Comparison of ENCODE assay signal across 23 mouse cellular contexts in genomic region chr12:38982423-38982822, GRCm38 (mm10).
"Had no signal": no experiment of that assay in that cellular context is flagged by ENCODE, and none has a peak within 500 bp of the region (broad histone marks: within the 10 kb centered on the region; RNA-seq: fewer than 3 reads in every experiment).

No protein-coding gene starts in this region.

- H3K4me2 ChIP-seq: kidney, embryonic 15.5 days; limb, embryonic 13.5 days; liver, embryonic 12.5 days; liver, embryonic 15.5 days; lung, embryonic 15.5 days; midbrain, embryonic 11.5 days; midbrain, embryonic 15.5 days; neural tube, embryonic 13.5 days; stomach, embryonic 15.5 days had no signal

- H3K36me3 ChIP-seq: kidney, embryonic 15.5 days; limb, embryonic 10.5 days; limb, embryonic 13.5 days; liver, embryonic 12.5 days; liver, embryonic 15.5 days; lung, embryonic 15.5 days; midbrain, embryonic 15.5 days; neural tube, embryonic 13.5 days; stomach, embryonic 15.5 days had no signal

- H3K4me3 ChIP-seq: kidney, embryonic 15.5 days; limb, embryonic 10.5 days; limb, embryonic 13.5 days; liver, embryonic 12.5 days; liver, embryonic 15.5 days; lung, embryonic 15.5 days; midbrain, embryonic 15.5 days; myocyte; neural tube, embryonic 13.5 days; stomach, embryonic 15.5 days had no signal

- H3K9me3 ChIP-seq: kidney, embryonic 15.5 days; limb, embryonic 10.5 days; limb, embryonic 13.5 days; liver, embryonic 12.5 days; liver, embryonic 15.5 days; lung, embryonic 15.5 days; midbrain, embryonic 15.5 days; neural tube, embryonic 13.5 days; stomach, embryonic 15.5 days had no signal

- H3K9ac ChIP-seq: kidney, embryonic 15.5 days; limb, embryonic 13.5 days; liver, embryonic 12.5 days; liver, embryonic 15.5 days; lung, embryonic 15.5 days; midbrain, embryonic 15.5 days; neural tube, embryonic 13.5 days; stomach, embryonic 15.5 days had no signal

- DNase-seq: kidney, adult 11 months; kidney, adult 8-10 months; kidney, postnatal 10 days; kidney, postnatal 36 days; liver; lung, adult 18-20 months; lung, postnatal 10 days; lung, postnatal 36 days; right cerebral cortex, postnatal 25 days; spleen, adult 18-20 months; thymus, adult 18-20 months; thymus, postnatal 4 days had no signal

- H3K27ac ChIP-seq: kidney, embryonic 15.5 days; limb, embryonic 10.5 days; limb, embryonic 13.5 days; liver, embryonic 12.5 days; liver, embryonic 15.5 days; lung, embryonic 15.5 days; midbrain, embryonic 15.5 days; neural tube, embryonic 13.5 days; stomach, embryonic 15.5 days had no signal

- H3K27me3 ChIP-seq: kidney, embryonic 15.5 days; limb, embryonic 13.5 days; liver, embryonic 12.5 days; liver, embryonic 15.5 days; lung, embryonic 15.5 days; midbrain, embryonic 15.5 days; neural tube, embryonic 13.5 days; stomach, embryonic 15.5 days had no signal

- ATAC-seq: liver, embryonic 12.5 days; midbrain, embryonic 15.5 days had no signal

- H3K4me1 ChIP-seq: kidney, embryonic 15.5 days; limb, embryonic 10.5 days; limb, embryonic 13.5 days; liver, embryonic 12.5 days; liver, embryonic 15.5 days; lung, embryonic 15.5 days; midbrain, embryonic 15.5 days; neural tube, embryonic 13.5 days; stomach, embryonic 15.5 days had no signal
